ENCODE assay signal across 14 mouse cellular contexts in the genomic region with DNA sequence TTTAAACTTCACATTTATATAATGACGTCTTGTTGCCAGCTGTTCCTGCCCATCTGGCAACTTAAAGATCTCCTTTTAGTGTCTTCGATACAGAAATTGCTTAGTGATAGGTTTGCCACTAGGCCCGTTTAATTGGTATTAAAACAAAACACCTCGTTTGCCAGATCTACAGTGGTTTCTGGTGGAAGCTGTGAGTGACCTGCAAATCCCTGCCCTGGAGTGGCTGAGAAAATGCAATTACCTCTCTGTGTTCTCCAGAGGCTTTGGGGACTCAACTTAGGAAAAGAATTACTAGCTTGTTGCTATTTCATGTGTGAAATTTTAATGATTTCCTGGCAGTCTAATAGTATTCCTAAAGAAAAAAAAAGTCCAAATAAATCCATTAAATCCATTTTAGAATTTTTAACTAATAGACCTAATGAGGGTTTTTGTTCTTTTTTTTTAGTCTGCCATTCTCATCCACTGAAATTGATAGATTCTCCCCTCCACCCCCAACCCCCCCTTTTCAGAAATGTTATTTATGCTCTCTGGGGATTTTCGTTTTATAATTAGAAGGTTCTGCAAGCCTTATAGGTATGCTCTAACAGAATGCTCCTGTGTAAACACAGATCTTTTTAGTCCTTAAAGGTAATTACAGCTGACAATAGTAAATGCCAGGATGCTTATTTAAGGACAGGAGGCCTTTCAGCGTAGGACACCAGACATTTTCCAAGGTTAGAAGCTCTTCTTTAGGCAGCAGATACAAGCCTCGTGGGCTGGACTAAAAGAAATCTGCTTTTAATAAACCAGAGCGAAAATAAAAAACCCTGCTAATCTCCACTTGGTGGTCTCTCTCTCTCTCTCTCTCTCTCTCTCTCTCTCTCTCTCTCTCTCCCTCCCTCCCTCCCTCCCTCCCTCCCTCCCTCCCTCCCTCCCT.
A peak's percentile ranks its signal among the peaks of the same experiment; 100 is the strongest.
DNase-seq lines count a peak whose midpoint lies in the region; ATAC-seq and TF ChIP-seq lines count a peak whose summit lies in the region.
"Had no signal": no experiment of that assay in that cellular context is flagged by ENCODE, and none has a peak within 500 bp of the region (broad histone marks: within the 10 kb centered on the region; RNA-seq: fewer than 3 reads in every experiment).

No protein-coding gene starts in this region.

- peak overlapping the region; percentile 32; the same call in 1 of the 2 replicates for H3K27ac ChIP-seq in embryonic facial prominence, embryonic 12.5 days
- peak overlapping the region; percentile 86 for H3K27ac ChIP-seq in hindbrain, embryonic 12.5 days
- H3K27ac ChIP-seq in midbrain, embryonic 12.5 days (replicated peaks) = peak overlapping the region; percentile 87

- no peak overlapping the region for H3K9ac ChIP-seq in embryonic facial prominence, embryonic 12.5 days
- H3K9ac ChIP-seq in hindbrain, embryonic 12.5 days = no peak overlapping the region
- no peak overlapping the region for H3K9ac ChIP-seq in midbrain, embryonic 12.5 days (replicated peaks)
- H3K9ac ChIP-seq: limb, embryonic 13.5 days; lung, embryonic 14.5 days had no signal

- H3K4me1 ChIP-seq in embryonic facial prominence, embryonic 12.5 days = peaks cover 33% of the 10 kb centered on the region
- H3K4me1 ChIP-seq in hindbrain, embryonic 12.5 days = peaks cover 53% of the 10 kb centered on the region
- H3K4me1 ChIP-seq in midbrain, embryonic 12.5 days = peaks cover 59% of the 10 kb centered on the region

- H3K27me3 ChIP-seq in embryonic facial prominence, embryonic 12.5 days = no peaks in the 10 kb centered on the region
- no peaks in the 10 kb centered on the region for H3K27me3 ChIP-seq in hindbrain, embryonic 12.5 days
- no peaks in the 10 kb centered on the region for H3K27me3 ChIP-seq in midbrain, embryonic 12.5 days

- no peak for ATAC-seq in embryonic facial prominence, embryonic 12.5 days (ENCODE audit: insufficient number of reproducible peaks, insufficient read depth, low FRiP score, low TSS enrichment)
- ATAC-seq in hindbrain, embryonic 12.5 days (ENCODE audit: low FRiP score) = 0 out of 2 replicates have a peak, but pooled peaks have one; percentile 20
- ATAC-seq in midbrain, embryonic 12.5 days (ENCODE audit: low FRiP score, low read depth) = peak; percentile 14; the same call in 1 of the 2 replicates
- no peak for ATAC-seq in megakaryocyte, adult 5-6 weeks (ENCODE audit: poor library complexity, severe bottlenecking)

- no peak overlapping the region for H3K4me3 ChIP-seq in embryonic facial prominence, embryonic 12.5 days
- H3K4me3 ChIP-seq in hindbrain, embryonic 12.5 days = no peak overlapping the region
- no peak overlapping the region for H3K4me3 ChIP-seq in midbrain, embryonic 12.5 days
- H3K4me3 ChIP-seq: limb, embryonic 13.5 days had no signal

- peak; percentile 95 for DNase-seq in brain, embryonic 14.5 days (ENCODE audit: low read depth)
- DNase-seq in right cerebral cortex, adult 18-20 months = no peak
- DNase-seq in kidney, adult 9 months = no peak
- DNase-seq in cerebellum, adult 11-12 months = no peak
- DNase-seq: cerebellum, postnatal 14 days; gastrocnemius, postnatal 36 days; heart, postnatal 10 days; kidney, adult 8-10 months had no signal

- WGBS in embryonic facial prominence, embryonic 12.5 days = 13% methylated on average over 8 of the region's 8 CpGs
- WGBS in hindbrain, embryonic 12.5 days = 30% methylated on average over 8 of the region's 8 CpGs
- 22% methylated on average over 8 of the region's 8 CpGs for WGBS in midbrain, embryonic 12.5 days

- no peak overlapping the region; the same call in 1 of the 2 replicates for H3K4me2 ChIP-seq in embryonic facial prominence, embryonic 12.5 days (replicated peaks)
- no peak overlapping the region for H3K4me2 ChIP-seq in hindbrain, embryonic 12.5 days (replicated peaks)
- peak overlapping the region; percentile 31; the same call in 1 of the 2 replicates for H3K4me2 ChIP-seq in midbrain, embryonic 12.5 days (replicated peaks)

- H3K36me3 ChIP-seq in embryonic facial prominence, embryonic 12.5 days = peaks cover 15% of the 10 kb centered on the region; the same call in 1 of the 2 replicates
- peaks cover 26% of the 10 kb centered on the region for H3K36me3 ChIP-seq in hindbrain, embryonic 12.5 days
- H3K36me3 ChIP-seq in midbrain, embryonic 12.5 days = peaks cover 31% of the 10 kb centered on the region

- H3K9me3 ChIP-seq in embryonic facial prominence, embryonic 12.5 days = no peaks in the 10 kb centered on the region
- no peaks in the 10 kb centered on the region for H3K9me3 ChIP-seq in hindbrain, embryonic 12.5 days (replicated peaks)
- no peaks in the 10 kb centered on the region for H3K9me3 ChIP-seq in midbrain, embryonic 12.5 days
- H3K9me3 ChIP-seq: limb, embryonic 13.5 days had no signal

- TF ChIP-seq CTCF in brain, embryonic 14.5 days (IDR thresholded peaks at IDR 0.05; ENCODE audit: borderline replicate concordance, extremely low read depth, insufficient read depth, insufficient read length) = no peak

- no peak for TF ChIP-seq POLR2A in brain, embryonic 14.5 days (IDR thresholded peaks at IDR 0.05; ENCODE audit: borderline replicate concordance, extremely low read depth, insufficient read depth, insufficient read length, poor library complexity, severe bottlenecking)

Comparison
In these comparisons a context has a peak if more than half of its experiments do, and no peak if none do; other contexts are left out.
1. ATAC-seq: peak in hindbrain, embryonic 12.5 days (single experiment) and midbrain, embryonic 12.5 days (single experiment); none in embryonic facial prominence, embryonic 12.5 days (single experiment) and megakaryocyte, adult 5-6 weeks (single experiment).
2. H3K27ac ChIP-seq: peak in every context shown above with its lines; median percentile 87 in midbrain, embryonic 12.5 days; 86 in hindbrain, embryonic 12.5 days; 32 in embryonic facial prominence, embryonic 12.5 days.